Mouse (Mus musculus): ENCODE results near the gene Ccdc6.

Gene Ccdc6

DNA sequence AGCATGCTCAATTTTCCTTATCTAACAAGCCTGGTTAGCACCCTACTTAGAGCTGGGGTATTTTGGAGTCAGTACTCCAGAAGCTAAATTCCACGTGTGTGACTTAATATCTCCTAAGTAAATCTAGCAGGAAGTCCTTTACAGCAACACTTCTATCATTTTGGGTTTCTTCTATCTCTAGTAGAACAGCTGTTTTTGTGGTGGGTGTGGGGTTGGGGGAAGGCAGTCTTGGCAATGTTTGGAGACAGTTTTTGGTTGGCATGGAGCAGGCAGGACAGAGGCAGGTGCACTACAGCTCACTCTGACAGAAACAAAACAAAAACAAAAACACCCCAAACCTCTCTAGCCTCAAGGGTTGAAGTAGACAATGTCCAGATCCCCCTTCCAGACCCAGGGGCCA is 3.1 kb upstream of the Ccdc6 start:
- in situ Hi-C loops (cut with MboI; ENCODE audit: low sequenced_read_pairs) = no loop called here

DNA sequence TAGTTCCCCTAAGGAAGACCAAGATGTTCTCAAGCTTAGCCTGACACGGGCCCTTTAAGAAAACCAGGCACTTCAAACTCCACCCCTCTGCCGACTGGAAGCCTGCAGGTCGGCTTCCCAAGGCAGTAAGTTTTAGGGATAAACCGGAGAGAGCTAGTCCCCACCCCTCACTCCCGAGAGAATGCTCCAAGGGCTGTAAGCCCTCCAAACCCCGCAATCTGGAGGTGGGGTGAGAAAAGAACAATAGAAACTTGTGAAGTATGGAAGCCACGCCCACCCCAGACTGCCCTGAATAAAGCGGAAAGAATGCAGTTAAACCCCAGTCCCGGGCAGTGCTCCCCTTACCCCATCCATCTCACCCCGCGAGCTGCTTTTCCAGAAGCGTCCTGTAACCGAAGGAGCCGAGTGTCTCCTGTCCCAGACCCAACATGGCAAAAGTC is 1.9 kb upstream of the Ccdc6 start:
- in situ Hi-C loops (cut with MboI; ENCODE audit: low sequenced_read_pairs) = no loop called here

DNA sequence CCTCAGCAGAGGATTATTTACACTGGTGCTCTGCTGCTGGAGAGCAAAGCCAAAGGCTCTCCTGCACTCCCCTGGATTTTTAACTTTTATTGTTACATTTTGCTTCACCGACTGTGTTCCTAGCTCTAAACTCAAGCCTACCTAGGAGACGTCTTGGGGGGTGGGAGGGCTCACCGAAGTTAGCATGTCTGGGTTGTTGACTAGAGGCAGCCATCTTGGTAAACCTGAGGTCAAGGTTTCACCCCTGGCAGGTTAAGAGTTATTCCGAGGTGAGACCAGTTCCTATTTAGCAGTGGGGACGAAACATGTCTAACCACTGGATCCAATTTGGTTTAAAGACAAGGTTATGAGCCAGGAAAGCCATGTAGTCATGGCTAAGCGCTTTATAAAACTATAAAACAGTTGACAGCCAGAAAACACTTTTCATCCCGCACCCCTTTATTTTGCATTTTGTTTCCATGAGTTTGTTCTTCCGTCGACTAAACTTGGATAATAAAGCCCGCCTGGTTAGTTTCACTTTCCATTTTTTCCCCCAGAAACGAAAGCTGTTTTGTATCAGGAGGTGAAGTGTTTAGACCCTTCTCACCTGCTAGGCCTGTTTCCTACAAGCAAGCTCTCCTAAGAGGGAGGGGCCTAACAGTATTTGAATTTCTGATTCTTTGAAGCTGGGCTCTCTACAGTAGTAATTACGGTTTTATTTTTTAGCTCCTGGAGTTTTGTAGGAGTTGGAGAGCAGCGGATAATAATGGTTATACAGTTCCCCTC is 1.2 kb upstream of the Ccdc6 start:
- in situ Hi-C loops (cut with MboI; ENCODE audit: low sequenced_read_pairs) = no loop called here

DNA sequence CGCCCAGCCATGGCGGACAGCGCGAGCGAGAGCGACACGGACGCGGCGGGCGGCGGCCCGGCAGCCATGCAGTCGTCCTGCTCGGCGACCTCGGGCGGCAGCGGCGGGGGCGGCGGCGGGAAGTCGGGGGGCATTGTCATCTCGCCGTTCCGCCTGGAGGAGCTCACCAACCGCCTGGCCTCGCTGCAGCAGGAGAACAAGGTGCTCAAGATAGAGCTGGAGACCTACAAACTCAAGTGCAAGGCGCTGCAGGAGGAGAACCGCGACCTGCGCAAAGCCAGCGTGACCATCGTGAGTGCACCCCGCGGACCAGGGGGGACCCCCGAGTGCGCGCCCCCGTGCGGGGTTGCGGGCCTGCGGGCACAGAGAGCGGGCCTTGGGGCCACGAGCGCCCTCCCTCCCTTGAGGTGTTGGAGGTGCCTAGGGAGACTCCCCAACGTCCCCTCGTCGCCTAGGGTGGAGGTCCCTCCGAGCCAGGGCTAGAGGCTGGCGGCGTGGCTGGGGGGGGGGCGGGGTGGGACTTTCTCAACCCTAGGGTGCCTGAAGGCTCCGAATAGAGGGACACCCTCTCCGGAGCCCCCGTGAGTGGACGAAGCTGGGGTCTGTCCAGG is 475 bp downstream of the Ccdc6 start:
- in situ Hi-C loops (cut with MboI; ENCODE audit: low sequenced_read_pairs) = no loop called here

DNA sequence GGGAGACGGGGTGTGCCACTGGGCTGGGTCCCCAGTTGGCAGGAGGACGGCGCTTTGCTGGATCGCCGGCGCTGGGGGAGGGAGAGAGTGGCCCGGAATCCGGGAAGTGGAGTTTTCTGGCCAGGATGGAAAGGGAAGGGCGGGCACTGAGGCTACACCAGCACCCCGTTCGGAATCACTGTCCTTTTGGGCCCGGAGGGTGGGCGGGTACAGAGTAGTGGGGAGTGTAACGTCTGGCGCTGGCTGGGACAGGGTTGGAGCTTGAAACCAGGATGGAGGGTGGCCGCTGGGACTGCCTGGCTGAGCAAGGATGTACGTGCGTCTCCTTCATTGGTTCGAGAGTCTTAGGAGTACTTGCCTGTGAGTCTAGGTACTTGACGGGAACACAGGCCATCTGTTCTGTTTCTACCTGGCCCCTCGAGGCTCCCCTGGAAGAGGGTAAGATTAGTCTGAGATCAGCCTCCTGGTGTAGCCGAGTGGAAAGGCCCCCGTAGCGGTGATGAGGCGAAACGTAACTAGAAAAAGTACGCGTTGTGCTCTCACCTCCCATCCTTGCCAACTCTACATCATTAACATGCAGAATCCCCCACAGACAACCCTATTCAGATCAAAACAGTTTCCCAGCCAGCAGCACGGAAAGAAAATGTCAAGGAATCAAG is 1.1 kb downstream of the Ccdc6 start:
- in situ Hi-C loops (cut with MboI; ENCODE audit: low sequenced_read_pairs) = no loop called here

DNA sequence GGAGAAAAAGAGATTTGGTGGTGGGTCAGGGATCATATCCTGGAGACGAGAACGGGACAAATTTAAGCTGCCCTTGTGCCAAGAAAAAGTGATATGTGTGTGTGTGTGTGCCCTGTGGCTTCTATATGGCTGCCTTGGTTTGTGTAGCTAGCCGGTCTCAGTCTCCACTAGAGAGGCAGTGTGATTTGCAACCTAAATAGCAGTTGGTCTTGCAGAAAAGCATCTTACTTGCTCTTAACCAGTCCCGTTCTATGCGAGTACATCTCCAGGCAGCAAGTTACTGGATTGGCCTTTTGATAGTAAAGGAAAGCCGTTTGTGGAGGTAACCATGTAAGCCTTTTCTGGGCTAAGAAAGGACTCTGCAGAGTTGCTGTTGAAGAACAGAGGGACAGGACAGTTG is 1.7 kb downstream of the Ccdc6 start:
- in situ Hi-C loops (cut with MboI; ENCODE audit: low sequenced_read_pairs) = no loop called here

DNA sequence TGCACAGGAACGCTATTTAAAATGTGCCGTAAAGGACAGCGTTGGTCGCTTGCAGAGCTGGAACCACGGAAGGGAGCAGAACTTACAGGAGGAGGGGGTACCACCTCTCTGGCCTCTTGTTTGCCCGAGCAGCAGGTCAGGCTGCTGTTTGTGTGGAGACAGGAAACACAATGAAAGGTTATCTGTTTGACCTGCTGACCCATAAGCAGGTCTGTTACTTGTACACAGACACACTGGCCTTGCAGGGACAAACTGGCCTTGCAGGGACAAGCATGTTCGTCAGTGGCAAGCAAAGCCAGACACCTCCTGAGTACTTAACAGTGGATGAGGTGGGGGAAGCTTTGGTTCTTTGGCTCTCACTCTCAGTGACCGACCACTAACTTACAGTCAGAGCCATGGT is 2.1 kb downstream of the Ccdc6 start:
- in situ Hi-C loops (cut with MboI; ENCODE audit: low sequenced_read_pairs) = no loop called here

DNA sequence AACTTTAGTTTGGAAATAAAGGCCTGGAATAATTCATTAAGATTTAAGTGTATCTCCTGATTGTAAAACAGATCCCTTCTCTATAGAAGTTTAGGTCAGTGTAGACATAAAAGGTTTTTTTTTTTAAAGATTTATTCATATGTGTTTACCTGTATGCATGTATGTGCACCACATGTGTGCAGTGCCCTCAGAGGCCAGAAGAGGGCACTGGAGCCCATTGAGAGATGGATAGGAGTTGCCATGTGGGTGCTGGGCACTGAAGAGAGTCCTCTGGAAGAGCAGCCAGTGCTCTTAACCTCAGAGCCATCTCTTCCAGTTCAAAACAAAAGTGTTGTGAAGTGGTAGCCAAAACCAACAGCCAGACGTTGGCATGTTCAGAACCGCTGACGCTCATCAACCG is 5.2 kb downstream of the Ccdc6 start:
- in situ Hi-C loops (cut with MboI; ENCODE audit: low sequenced_read_pairs) = no loop called here

DNA sequence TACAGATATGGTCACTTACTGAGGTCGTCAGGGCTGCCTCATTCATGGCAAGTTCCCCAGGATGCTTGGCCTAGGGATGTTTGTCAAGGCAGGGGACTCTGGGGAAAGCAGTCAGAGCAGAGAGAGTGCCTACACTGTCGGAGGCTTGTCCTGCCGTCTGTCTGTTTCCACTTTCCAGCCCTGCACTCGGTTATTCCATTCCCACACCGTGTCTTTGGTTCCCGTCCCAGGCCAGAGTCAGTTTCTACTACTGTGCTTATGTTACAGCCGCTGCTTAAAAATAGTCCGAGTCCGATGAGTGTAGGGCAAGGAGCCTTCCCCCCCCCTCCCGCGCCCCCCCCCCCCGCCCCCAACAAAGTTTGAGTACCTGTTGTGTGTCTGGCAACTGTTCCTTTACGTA is 11.1 kb downstream of the Ccdc6 start:
- in situ Hi-C loops (cut with MboI; ENCODE audit: low sequenced_read_pairs) = no loop called here

DNA sequence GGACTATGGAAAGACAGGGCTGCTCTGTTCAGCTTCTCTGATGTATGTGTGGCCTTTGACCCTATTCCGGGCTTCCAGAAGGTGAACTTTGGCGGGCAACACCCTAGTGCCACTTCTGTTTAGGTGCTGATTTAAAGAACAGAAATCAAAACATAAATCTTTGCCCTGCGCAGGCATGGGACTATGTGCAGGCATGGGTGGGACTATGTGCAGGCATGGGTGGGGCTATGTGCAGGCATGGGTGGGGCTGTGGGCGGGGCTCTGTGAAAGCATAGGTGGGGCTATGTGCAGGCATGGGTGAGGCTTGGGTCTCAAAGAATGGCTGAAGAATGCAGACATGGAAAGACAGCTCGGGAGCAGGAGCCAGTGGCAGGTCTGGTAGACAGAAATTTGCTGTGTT is 13.1 kb downstream of the Ccdc6 start:
- in situ Hi-C loops (cut with MboI; ENCODE audit: low sequenced_read_pairs) = no loop called here

DNA sequence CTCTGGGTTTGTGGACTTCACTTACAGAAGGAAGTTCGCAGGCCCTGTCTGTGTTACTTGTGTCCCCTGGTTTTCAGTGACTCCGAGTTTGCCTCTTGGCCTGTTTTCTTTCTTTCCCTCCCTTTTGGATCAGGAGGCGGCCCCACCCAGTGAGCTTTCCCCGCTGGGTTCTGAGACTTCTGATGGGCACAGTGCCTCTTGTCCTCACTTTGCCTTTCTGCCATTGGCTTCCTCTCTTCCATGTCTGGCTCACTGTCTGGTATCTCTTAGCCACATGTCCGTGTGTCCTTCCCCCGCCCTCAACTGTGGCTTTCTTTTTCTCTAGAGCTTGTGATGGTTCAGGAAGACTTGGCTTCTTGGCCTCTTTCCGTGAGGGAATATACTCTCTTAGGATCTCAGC is 13.9 kb downstream of the Ccdc6 start:
- in situ Hi-C loops (cut with MboI; ENCODE audit: low sequenced_read_pairs) = no loop called here

DNA sequence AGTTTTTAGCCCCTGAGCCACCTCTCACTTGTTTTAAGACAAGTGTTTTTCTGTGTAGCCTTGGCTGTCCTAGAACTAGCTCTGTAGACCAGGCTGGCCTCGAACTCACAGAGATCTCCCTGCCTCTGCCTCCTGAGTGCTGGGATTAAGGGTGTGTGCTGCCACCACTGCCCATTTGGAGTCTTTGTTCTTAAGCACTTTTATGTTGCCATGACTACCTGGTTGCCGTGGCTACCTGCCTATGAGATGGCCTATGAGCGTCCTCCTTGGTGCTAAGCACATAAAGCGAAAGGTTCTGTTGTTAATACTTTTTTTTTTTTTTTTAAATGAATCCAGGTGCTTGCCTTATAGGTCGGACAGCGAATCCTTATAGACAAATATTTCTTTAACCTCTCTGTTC is 14.7 kb downstream of the Ccdc6 start:
- in situ Hi-C loops (cut with MboI; ENCODE audit: low sequenced_read_pairs) = no loop called here

DNA sequence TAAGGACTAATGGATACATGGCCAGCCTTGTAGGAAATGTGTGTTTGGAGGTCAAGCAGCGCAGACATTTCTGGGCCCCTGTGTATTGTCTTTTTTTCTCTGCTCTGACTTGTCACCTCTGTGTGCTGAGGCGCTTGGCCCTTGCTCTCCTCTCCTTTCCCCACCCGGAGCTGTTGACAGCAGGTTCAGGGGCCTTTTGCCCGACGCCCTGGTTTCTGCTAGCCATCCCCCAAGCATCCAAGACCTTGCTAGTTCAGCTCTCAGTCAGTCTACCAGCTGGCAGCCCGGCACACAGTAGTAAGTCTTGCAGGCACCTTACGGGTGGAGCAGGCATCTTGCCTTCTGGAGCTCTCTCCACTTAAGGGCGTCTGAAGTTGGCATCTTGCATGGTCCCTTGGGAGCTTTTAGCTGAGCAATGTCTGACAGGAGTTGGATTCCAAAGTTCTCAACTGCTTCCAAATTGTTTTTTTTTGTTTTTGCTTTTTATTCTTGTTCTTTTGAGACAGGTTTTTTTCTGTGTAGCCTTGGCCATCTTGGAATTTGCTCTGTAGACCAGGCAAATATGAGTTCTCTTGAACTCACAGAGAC is 17.2 kb downstream of the Ccdc6 start:
- in situ Hi-C loops (cut with MboI; ENCODE audit: low sequenced_read_pairs) = no loop called here

DNA sequence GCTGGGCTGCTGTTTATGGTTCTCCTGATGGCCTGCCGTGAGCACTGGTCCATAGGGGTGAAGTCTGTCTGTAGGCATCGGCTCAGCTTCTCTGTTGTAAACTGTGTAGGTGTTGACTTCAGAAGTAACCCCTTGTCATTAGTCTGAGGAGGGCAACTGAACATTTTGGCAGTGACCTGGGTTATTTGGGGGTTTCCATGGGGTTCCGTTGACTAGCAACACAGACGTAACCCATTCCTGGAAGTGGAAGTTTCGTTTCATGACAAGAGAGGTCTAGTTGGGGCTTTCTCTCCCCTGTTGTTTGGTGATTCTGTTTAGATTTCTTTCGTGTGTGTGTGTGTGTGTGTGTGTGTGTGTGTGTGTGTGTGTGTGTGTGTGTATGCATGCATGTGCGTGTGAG is 19.5 kb downstream of the Ccdc6 start:
- in situ Hi-C loops (cut with MboI; ENCODE audit: low sequenced_read_pairs) = no loop called here

DNA sequence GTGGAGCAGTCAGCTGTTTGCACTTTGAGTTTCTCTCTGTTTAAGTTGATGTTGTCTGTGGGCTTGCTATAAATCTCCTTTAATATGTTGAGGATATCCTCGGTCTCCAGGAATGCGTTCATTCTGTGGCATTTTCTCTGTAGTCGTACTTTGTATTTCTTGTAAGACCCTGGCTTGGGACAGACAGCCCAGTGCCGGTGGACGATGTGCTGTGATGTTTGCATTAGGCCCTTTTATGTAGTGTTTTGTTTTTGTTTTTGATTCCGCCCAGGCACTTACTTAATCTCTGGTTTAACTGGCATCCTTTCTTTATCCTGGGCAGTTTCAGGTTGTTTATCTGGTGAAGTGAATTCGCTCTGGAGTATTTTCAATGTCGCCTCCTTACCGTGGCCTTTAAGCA is 22.5 kb downstream of the Ccdc6 start:
- in situ Hi-C loops (cut with MboI; ENCODE audit: low sequenced_read_pairs) = no loop called here

DNA sequence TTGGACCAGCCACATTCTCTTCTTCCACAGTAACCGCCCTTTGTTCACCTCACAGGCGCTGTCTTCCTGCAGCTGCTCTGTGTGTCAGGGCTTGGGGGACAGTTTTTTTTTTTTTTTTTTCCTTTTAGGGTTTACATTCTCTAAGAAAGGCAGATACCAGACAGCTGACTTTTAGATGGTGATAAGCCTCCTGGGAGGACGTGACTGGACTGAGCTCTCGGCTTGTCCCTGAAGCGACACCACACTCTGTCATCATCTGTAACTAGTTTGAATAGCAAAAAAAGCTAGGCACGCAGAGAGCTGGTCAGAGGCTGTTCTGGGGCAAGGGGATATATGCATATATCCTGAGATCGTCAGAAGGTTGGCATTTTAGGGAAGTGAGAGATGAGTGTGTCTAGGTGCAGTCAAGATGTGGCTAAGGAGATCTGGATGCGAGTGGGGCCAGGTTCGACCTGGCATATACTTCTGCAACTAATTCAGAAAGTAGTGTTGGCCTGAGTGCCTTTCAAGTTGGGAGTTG is 23.0 kb downstream of the Ccdc6 start:
- in situ Hi-C loops (cut with MboI; ENCODE audit: low sequenced_read_pairs) = no loop called here

DNA sequence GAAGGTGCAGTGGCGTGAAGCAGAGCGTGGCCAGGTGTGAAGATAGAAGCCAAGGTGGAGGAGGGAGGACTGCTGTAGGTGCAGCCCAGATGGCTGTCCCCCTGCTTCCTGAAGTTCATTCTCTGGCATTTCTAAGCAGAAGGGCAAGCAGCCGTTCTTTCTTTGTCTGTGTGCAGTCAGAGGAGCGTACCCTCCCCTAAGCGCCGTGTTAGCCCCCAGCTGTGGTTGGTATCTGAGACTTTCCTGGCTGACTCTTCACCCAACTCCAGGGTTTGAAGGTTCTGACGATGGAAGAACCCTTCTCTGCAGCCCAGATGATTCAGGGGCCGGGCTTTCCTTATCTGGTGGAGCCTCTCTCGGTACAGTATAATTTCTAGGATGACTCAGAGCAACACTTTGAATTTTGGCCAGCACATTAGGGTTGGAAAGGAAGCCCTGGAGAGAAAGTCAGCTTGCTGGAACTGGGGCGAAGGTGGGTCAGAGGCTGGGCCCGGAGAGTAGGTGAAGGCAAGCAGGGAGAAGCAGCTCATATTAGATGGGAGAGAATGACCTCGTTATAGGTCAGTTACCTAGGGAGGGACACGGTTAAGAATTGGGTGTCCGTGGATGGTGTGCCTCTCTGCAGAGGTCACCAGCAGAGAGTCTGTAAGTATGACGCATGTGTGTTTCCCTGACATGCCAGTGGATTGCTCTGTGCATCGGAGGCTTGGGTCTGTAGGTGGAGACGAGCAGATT is 23.9 kb downstream of the Ccdc6 start:
- in situ Hi-C loops (cut with MboI; ENCODE audit: low sequenced_read_pairs) = no loop called here

DNA sequence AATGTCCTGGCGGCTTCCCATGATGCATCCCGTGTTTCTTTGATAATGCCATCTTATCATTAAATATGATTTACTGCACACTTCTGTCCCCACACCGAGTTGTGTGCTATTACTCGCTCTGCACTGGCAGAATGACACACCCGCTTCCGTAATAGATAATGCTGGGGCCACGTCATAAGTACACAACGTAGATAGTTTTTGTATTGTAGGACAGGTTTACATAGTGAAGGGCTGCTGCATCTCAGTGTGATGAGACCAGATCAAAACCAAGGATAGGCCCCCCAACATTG is 24.4 kb downstream of the Ccdc6 start:
- in situ Hi-C loops (cut with MboI; ENCODE audit: low sequenced_read_pairs) = no loop called here

DNA sequence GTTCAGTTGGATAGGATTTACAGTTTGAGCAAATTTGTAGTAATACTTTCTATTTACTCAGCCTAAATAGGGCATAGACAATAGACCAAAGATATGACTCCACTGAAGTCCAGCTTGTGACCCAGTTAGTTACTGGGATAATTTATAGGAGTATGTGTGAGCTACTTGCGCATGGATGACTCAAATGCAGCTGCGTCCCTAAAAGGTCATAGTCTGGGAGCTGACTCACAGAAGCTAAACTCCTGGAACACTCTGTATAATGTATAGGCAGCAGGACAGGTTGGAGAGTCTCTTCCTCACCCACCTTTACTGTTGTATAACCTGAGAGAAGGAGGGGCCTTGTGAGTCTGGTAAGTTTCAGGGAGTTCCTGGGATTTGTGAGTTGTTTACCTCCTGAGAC is 26.5 kb downstream of the Ccdc6 start:
- in situ Hi-C loops (cut with MboI; ENCODE audit: low sequenced_read_pairs) = no loop called here

DNA sequence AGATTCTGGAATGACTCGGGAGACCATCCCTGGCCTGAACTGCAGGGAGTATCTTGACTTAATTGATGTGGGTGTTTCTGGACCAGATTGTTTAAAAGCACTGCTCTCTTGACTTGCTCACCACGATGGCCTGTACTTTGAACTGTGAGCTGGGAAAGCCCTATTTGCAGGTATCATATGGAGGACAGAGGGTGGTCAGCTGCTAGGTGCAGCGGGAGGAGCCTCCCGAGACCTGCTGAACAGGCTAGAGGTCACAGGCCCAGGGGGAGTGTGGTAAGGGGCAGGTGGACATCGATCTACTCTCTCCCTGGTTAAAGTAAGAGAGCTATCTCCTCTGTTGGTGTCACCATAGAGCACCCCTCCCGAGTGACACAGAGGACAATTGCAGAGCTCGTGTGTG is 28.6 kb downstream of the Ccdc6 start:
- in situ Hi-C loops (cut with MboI; ENCODE audit: low sequenced_read_pairs) = no loop called here

DNA sequence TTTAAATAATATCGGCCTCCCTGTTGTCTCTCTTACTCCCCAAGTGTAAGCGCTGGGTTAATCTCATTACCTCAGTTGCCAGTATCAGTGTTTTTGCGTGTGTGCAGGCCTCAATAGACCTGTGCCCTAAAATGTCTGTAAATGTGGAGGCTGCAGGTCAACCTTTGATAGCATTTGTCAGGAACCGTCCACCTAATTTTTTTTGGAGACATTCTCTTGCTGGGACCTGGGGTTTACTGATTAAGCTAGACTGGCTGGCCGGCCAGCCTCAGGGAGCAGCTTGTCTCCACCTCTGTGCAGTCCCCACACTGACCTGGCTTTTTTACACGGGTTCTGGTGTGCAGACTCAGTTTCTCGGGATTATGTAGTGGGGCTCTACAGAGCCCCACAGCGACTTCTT is 30.4 kb downstream of the Ccdc6 start:
- in situ Hi-C loops (cut with MboI; ENCODE audit: low sequenced_read_pairs) = no loop called here
